Mouse (Mus musculus) cortical plate, adult 2 months (tissue): ENCODE data around the gene Ilvbl.

ENCODE experiments used
- CTCF ChIP-seq: fragments of 200-500 bp; IDR thresholded peaks from 2 replicates; pipeline ENCODE4 v1.5.1; 2011; ENCODE audit warnings: mild to moderate bottlenecking, control low read depth, low read length; ENCODE audit not compliant: insufficient read depth; ENCODE audit errors: extremely low read depth
- POLR2A ChIP-seq: fragments of 200-500 bp; IDR thresholded peaks from 2 replicates; pipeline ENCODE4 v1.6.1; 2011; ENCODE audit warnings: mild to moderate bottlenecking, low read length, control low read depth; ENCODE audit not compliant: insufficient read depth; ENCODE audit errors: extremely low read depth

DNA sequence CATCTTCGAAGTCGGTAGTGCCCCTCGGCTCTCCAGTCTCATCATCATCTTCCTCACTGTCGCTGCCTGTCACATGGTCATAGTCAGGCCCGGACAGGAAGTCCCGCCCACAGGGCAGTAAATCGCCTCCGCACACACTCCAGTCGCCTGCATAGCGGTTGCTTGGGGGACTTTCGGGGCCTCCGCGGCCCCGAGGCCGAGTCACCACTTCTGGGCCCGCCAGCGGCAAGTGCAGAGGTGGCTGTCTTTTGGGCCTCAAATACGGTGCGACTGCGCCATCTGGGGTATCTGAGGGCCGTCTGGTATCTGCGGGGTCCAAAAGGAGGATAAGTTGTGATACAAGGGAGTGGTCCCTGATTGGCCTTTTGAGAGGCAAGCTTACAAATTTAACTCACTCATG lies 11.5 kb downstream of the Ilvbl start:
- TF ChIP-seq CTCF (no peak), POLR2A (no peak)
